Mouse (Mus musculus) midbrain, embryonic 13.5 days (tissue): ENCODE data around the gene Gm5796. TPM values are rescaled to one million over a fixed set of nuclear protein-coding genes. Genes with fewer than 3 reads are reported as not detected.
"Not testable (repeated sequence)": the region's sequence is repeated elsewhere in the genome, so short reads cannot be mapped to it uniquely, and the experiment has no call there.

Experiments
- ATAC-seq: fragments of 200-750 bp; cut with Nextera tagmentation; 2 replicates; pipeline ENCODE4 v1.8.0; 2017; ENCODE audit warnings: mild to moderate bottlenecking, moderate TSS enrichment, moderate library complexity
- H3K27ac ChIP-seq: fragments of 300-500 bp; sonication (generic); 2 replicates; pipeline ENCODE4 v1.5.1; 2015; ENCODE audit warnings: inconsistent platforms, mild to moderate bottlenecking, moderate library complexity
- H3K27me3 ChIP-seq: fragments of 300-500 bp; sonication (generic); 2 replicates; pipeline ENCODE4 v1.6.1; 2015; ENCODE audit warnings: mild to moderate bottlenecking, inconsistent platforms
- H3K36me3 ChIP-seq: fragments of 300-500 bp; sonication (generic); 2 replicates; pipeline ENCODE4 v1.6.1; 2015; ENCODE audit warnings: mild to moderate bottlenecking, inconsistent platforms
- H3K4me1 ChIP-seq: fragments of 300-500 bp; sonication (generic); replicated peaks from 2 replicates; pipeline ENCODE4 v1.6.1; 2015; ENCODE audit warnings: inconsistent platforms
- H3K4me2 ChIP-seq: fragments of 300-500 bp; sonication (generic); replicated peaks from 2 replicates; pipeline ENCODE4 v1.6.1; 2015; ENCODE audit warnings: moderate library complexity, mild to moderate bottlenecking, inconsistent platforms
- H3K4me3 ChIP-seq: fragments of 300-500 bp; sonication (generic); replicated peaks from 2 replicates; pipeline ENCODE4 v1.5.1; 2015; ENCODE audit warnings: mild to moderate bottlenecking, inconsistent platforms
- H3K9ac ChIP-seq: fragments of 300-500 bp; sonication (generic); replicated peaks from 2 replicates; pipeline ENCODE4 v1.6.1; 2015; ENCODE audit warnings: mild to moderate bottlenecking, inconsistent platforms
- H3K9me3 ChIP-seq: fragments of 300-500 bp; sonication (generic); 2 replicates; pipeline ENCODE4 v1.6.1; 2016; ENCODE audit warnings: mild to moderate bottlenecking, inconsistent platforms
- WGBS: fragments of 180-500 bp; shearing (Covaris S2); methylation state at CpG from one replicate; pipeline ENCODE4 v1.1.7; 2015; 5-methylcytosine and 5-hydroxymethylcytosine counted together
- polyA plus RNA-seq: library from polyadenylated mRNA; unstranded; fragments of >200 nt; fragmentation: Nextera tagmentation; extraction: Ambion mirVana; gene quantifications from 2 replicates; pipeline ENCODE4 v1.2.1, GENCODE M21; 2015

Gm5796 gene
- 1.2 and 2.3 TPM in 2 replicates for polyA plus RNA-seq

DNA sequence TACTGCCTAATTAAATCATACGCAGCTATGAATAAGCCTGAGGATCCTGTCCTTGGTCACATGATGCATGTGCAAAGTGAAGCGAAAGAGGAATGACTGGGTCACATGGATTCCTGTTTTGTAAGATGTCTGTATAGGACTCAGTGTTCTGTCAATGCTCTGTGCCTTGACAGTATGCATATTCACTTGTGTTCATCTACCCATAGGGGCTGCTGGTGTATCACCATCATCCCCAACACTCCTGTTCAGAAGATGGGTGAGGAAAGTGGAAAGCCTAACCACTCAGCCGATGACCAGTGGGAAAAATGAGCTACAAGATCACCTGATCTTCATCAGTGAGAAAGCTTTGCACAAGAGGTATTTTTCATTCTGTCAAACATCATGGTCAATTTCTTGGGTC, at the start of gene Gm5796:
TSS of gene Gm5796 (plus strand) at position 301 of the 400 bp plus-strand sequence.
- WGBS: 100% methylated on average over 1 of the region's 3 CpGs
- H3K9me3 ChIP-seq, H3K4me1 ChIP-seq, H3K4me3 ChIP-seq, H3K27me3 ChIP-seq, H3K9ac ChIP-seq, H3K4me2 ChIP-seq, H3K36me3 ChIP-seq, H3K27ac ChIP-seq, ATAC-seq: not testable (repeated sequence)

DNA sequence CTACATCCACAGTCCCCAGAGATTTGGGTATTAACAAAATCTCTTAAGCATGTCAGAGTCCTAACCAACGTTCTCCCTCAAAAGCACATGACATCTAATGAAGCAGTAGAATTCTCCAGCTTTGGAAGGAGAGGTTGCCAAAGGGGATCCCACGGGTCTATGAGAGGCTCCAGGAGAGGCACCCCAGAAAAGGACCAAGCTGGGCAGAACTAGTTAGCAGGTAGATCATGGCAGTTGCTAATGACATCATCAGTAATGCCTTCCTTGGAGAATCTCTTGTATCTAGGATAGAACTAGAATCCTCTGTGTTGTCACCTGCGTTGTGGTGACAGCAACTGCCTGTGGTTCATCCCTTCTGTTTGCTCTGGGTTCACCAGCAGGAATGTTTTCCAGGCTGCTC, 25.6 kb upstream of the Gm5796 start, which contains the start of gene Gm3099:
TSS of gene Gm3099 (plus strand) at position 301 of the 400 bp plus-strand sequence.
- not testable (repeated sequence) for H3K4me1 ChIP-seq, H3K4me2 ChIP-seq, H3K36me3 ChIP-seq, H3K27me3 ChIP-seq, H3K4me3 ChIP-seq, H3K9me3 ChIP-seq, H3K27ac ChIP-seq, ATAC-seq, H3K9ac ChIP-seq
- 71% methylated on average over 2 of the region's 3 CpGs for WGBS

DNA sequence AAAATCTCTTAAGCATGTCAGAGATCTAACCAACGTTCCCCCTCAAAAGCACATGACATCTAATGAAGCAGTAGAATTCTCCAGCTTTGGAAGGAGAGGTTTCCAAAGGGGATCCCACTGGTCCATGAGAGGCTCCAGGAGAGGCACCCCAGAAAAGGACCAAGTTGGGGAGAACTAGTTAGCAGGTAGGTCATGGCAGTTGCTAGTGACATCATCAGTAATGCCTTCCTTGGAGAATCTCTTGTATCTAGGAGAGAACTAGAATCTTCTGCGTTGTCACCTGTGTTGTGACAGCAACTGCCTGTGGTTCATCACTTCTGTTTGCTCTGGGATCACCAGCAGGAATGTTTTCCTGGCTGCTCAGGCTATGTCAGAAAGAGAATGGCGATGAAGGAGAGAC, 60.1 kb downstream of the Gm5796 start, which contains the start of gene Gm3115:
TSS of gene Gm3115 (plus strand) at position 301 of the 400 bp plus-strand sequence.
- ATAC-seq, H3K4me1 ChIP-seq, H3K9ac ChIP-seq, H3K4me3 ChIP-seq, H3K4me2 ChIP-seq, H3K36me3 ChIP-seq, H3K9me3 ChIP-seq, H3K27me3 ChIP-seq, H3K27ac ChIP-seq: not testable (repeated sequence)
- WGBS: 64% methylated on average over 3 of the region's 3 CpGs

Other genes with a start within 250 kb of the Gm5796 start
- gene Gm3002, start 213.9 kb upstream of the Gm5796 start, polyA plus RNA-seq: 1.7 and 2.5 TPM in 2 replicates
- not detected in 2 replicates for gene Gm3033, start 177.7 kb upstream of the Gm5796 start, polyA plus RNA-seq
- gene Gm2916, start 139.8 kb upstream of the Gm5796 start, polyA plus RNA-seq: not detected in 2 replicates
- gene Gm3029, start 92.2 kb upstream of the Gm5796 start, polyA plus RNA-seq: not detected in 2 replicates
- 0.89 and 1.2 TPM in 2 replicates for gene Gm3095, start 60.4 kb upstream of the Gm5796 start, polyA plus RNA-seq
- not detected in 2 replicates for gene Gm3099, start 25.5 kb upstream of the Gm5796 start, polyA plus RNA-seq
- gene Gm3115, start 60.2 kb downstream of the Gm5796 start, polyA plus RNA-seq: not detected in 2 replicates
- gene Gm8108, start 86.6 kb downstream of the Gm5796 start, polyA plus RNA-seq: 2.7 and 4.6 TPM in 2 replicates
- not detected in 2 replicates for gene Gm3127, start 141.1 kb downstream of the Gm5796 start, polyA plus RNA-seq
- 3.9 and 6.0 TPM in 2 replicates for gene Gm2974, start 158.6 kb downstream of the Gm5796 start, polyA plus RNA-seq
- gene Gm3138, start 225.7 kb downstream of the Gm5796 start, polyA plus RNA-seq: not detected in 2 replicates